Mouse (Mus musculus): ENCODE results near the gene Gm4302. TPM values are rescaled to one million over a fixed set of nuclear protein-coding genes. Genes with fewer than 3 reads are reported as not detected.
"Not testable (repeated sequence)": the region's sequence is repeated elsewhere in the genome, so short reads cannot be mapped to it uniquely, and the experiment has no call there.

Gm4302 gene
- not detected in 2 replicates for polyA plus RNA-seq (2015; fragmentation: Nextera tagmentation; extraction: Ambion mirVana)

GRCm38 (mm10) chr10:100340536-100340935, at the start of gene Gm4302:
Gene Gm4302, plus strand, starts transcription at chr10:100340836.
- H3K9me3 ChIP-seq (ENCODE audit: control insufficient read depth, low read length); H3K27ac ChIP-seq (ENCODE audit: low read length); H3K36me3 ChIP-seq (ENCODE audit: control insufficient read depth, insufficient read depth, low read length); H3K4me2 ChIP-seq (ENCODE audit: low read depth, low read length); H3K4me3 ChIP-seq (ENCODE audit: low read length); ATAC-seq; H3K9ac ChIP-seq (ENCODE audit: low read depth, low read length); H3K4me1 ChIP-seq (ENCODE audit: control insufficient read depth, insufficient read depth, low read length); H3K27me3 ChIP-seq (replicated peaks; ENCODE audit: control insufficient read depth, insufficient read depth, low read length): not testable (repeated sequence)
- WGBS = no CpG with 5 or more reads among the region's 3 CpGs

GRCm38 (mm10) chr10:100296105-100296504, 44.5 kb upstream of the Gm4302 start:
- H3K36me3 ChIP-seq (ENCODE audit: control insufficient read depth, insufficient read depth, low read length) = no peaks in the 10 kb centered on the region
- H3K27ac ChIP-seq (ENCODE audit: low read length) = no peak overlapping the region
- no peaks in the 10 kb centered on the region for H3K4me1 ChIP-seq (ENCODE audit: control insufficient read depth, insufficient read depth, low read length)
- no peak overlapping the region for H3K4me2 ChIP-seq (ENCODE audit: low read depth, low read length)
- 83% methylated on average over 2 of the region's 2 CpGs for WGBS
- H3K9me3 ChIP-seq (ENCODE audit: control insufficient read depth, low read length) = no peaks in the 10 kb centered on the region
- no peaks in the 10 kb centered on the region for H3K27me3 ChIP-seq (replicated peaks; ENCODE audit: control insufficient read depth, insufficient read depth, low read length)
- no peak overlapping the region for H3K9ac ChIP-seq (ENCODE audit: low read depth, low read length)
- H3K4me3 ChIP-seq (ENCODE audit: low read length) = no peak overlapping the region
- ATAC-seq = no peak

DNA sequence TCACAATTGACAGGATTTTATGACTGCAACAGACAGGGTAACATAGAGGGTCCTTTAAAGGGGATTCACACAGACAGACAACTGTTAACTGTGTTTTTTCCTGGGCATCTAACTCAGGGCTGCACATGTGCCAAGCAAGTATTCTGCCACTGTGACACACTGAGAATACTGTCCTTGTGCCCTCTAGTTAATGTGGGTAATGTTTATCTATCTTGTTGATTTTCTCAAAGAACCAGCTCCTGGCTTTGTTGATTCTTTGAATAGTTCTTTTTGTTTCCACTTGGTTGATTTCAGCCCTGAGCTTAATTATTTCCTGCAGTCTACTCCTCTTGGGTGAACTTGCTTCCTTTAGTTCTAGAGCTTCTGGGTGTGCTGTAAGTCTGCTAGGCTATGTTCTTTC, 40.5 kb upstream of the Gm4302 start:
- not testable (repeated sequence) for H3K9ac ChIP-seq (ENCODE audit: low read depth, low read length); H3K36me3 ChIP-seq (ENCODE audit: control insufficient read depth, insufficient read depth, low read length); H3K27ac ChIP-seq (ENCODE audit: low read length); H3K4me1 ChIP-seq (ENCODE audit: control insufficient read depth, insufficient read depth, low read length); H3K4me2 ChIP-seq (ENCODE audit: low read depth, low read length); ATAC-seq; H3K4me3 ChIP-seq (ENCODE audit: low read length); H3K9me3 ChIP-seq (ENCODE audit: control insufficient read depth, low read length); H3K27me3 ChIP-seq (replicated peaks; ENCODE audit: control insufficient read depth, insufficient read depth, low read length)

DNA sequence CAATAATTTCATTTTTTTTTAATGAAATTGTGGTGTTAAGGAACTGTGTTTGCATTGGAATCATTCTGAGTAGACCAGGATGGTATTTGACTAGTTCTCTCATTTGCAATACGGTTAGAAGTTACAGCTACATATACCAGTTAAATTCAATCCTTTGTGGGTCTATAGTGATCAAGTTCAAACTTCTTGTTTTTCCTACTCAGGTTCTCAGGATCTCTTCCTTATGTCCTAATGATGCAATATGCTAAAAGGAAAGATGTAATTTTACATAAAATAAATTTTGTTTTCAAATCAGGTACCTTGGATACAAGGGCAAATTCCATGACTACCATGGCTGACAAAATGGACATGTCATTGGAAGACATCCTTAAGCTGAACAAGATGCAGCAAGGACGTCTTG, 5.3 kb upstream of the Gm4302 start, which contains the start of gene Gm4301:
Gene Gm4301, plus strand, starts transcription at position 301 of the 400 bp plus-strand sequence.
- not testable (repeated sequence) for H3K27me3 ChIP-seq (replicated peaks; ENCODE audit: control insufficient read depth, insufficient read depth, low read length); ATAC-seq; H3K27ac ChIP-seq (ENCODE audit: low read length); H3K9ac ChIP-seq (ENCODE audit: low read depth, low read length); H3K9me3 ChIP-seq (ENCODE audit: control insufficient read depth, low read length); H3K4me1 ChIP-seq (ENCODE audit: control insufficient read depth, insufficient read depth, low read length); H3K4me3 ChIP-seq (ENCODE audit: low read length); H3K4me2 ChIP-seq (ENCODE audit: low read depth, low read length); H3K36me3 ChIP-seq (ENCODE audit: control insufficient read depth, insufficient read depth, low read length)
- WGBS = no CpG with 5 or more reads among the region's 2 CpGs

GRCm38 (mm10) chr10:100345672-100346071, 5.0 kb downstream of the Gm4302 start, which contains the start of gene Gm4303:
Gene Gm4303, plus strand, starts transcription at chr10:100345972.
- not testable (repeated sequence) for H3K27ac ChIP-seq (ENCODE audit: low read length); H3K4me3 ChIP-seq (ENCODE audit: low read length); H3K9me3 ChIP-seq (ENCODE audit: control insufficient read depth, low read length); ATAC-seq; H3K36me3 ChIP-seq (ENCODE audit: control insufficient read depth, insufficient read depth, low read length); H3K4me2 ChIP-seq (ENCODE audit: low read depth, low read length); H3K27me3 ChIP-seq (replicated peaks; ENCODE audit: control insufficient read depth, insufficient read depth, low read length); H3K9ac ChIP-seq (ENCODE audit: low read depth, low read length); H3K4me1 ChIP-seq (ENCODE audit: control insufficient read depth, insufficient read depth, low read length)
- no CpG with 5 or more reads among the region's 3 CpGs for WGBS

- not testable (repeated sequence) for ATAC-seq; H3K27me3 ChIP-seq (replicated peaks; ENCODE audit: control insufficient read depth, insufficient read depth, low read length); H3K9me3 ChIP-seq (ENCODE audit: control insufficient read depth, low read length); H3K27ac ChIP-seq (ENCODE audit: low read length); H3K4me2 ChIP-seq (ENCODE audit: low read depth, low read length); H3K36me3 ChIP-seq (ENCODE audit: control insufficient read depth, insufficient read depth, low read length); H3K4me3 ChIP-seq (ENCODE audit: low read length); H3K9ac ChIP-seq (ENCODE audit: low read depth, low read length); H3K4me1 ChIP-seq (ENCODE audit: control insufficient read depth, insufficient read depth, low read length)
- no CpG with 5 or more reads among the region's 3 CpGs for WGBS
These were observed 10.2 kb downstream of the Gm4302 start, which contains the start of gene Gm4305 for GRCm38 (mm10) chr10:100350793-100351192. Gene Gm4305, plus strand, starts transcription at chr10:100351093.

- 48% methylated on average over 1 of the region's 2 CpGs for WGBS
- not testable (repeated sequence) for H3K9ac ChIP-seq (ENCODE audit: low read depth, low read length); H3K4me2 ChIP-seq (ENCODE audit: low read depth, low read length); H3K4me1 ChIP-seq (ENCODE audit: control insufficient read depth, insufficient read depth, low read length); H3K4me3 ChIP-seq (ENCODE audit: low read length); H3K9me3 ChIP-seq (ENCODE audit: control insufficient read depth, low read length); ATAC-seq; H3K27ac ChIP-seq (ENCODE audit: low read length); H3K27me3 ChIP-seq (replicated peaks; ENCODE audit: control insufficient read depth, insufficient read depth, low read length); H3K36me3 ChIP-seq (ENCODE audit: control insufficient read depth, insufficient read depth, low read length)
These were observed 16.2 kb downstream of the Gm4302 start for GRCm38 (mm10) chr10:100356841-100357240.

- not testable (repeated sequence) for H3K27ac ChIP-seq (ENCODE audit: low read length); H3K9ac ChIP-seq (ENCODE audit: low read depth, low read length); ATAC-seq; H3K4me3 ChIP-seq (ENCODE audit: low read length); H3K4me1 ChIP-seq (ENCODE audit: control insufficient read depth, insufficient read depth, low read length); H3K36me3 ChIP-seq (ENCODE audit: control insufficient read depth, insufficient read depth, low read length); H3K4me2 ChIP-seq (ENCODE audit: low read depth, low read length); H3K9me3 ChIP-seq (ENCODE audit: control insufficient read depth, low read length); H3K27me3 ChIP-seq (replicated peaks; ENCODE audit: control insufficient read depth, insufficient read depth, low read length)
- WGBS = no CpG with 5 or more reads among the region's 3 CpGs
These were observed 20.4 kb downstream of the Gm4302 start, which contains the start of gene Gm4307 for GRCm38 (mm10) chr10:100361038-100361437. Gene Gm4307, plus strand, starts transcription at chr10:100361338.

DNA sequence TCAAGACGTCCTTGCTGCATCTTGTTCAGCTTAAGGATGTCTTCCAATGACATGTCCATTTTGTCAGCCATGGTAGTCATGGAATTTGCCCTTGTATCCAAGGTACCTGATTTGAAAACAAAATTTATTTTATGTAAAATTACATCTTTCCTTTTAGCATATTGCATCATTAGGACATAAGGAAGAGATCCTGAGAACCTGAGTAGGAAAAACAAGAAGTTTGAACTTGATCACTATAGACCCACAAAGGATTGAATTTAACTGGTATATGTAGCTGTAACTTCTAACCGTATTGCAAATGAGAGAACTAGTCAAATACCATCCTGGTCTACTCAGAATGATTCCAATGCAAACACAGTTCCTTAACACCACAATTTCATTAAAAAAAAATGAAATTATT, 41.8 kb downstream of the Gm4302 start, which contains the start of gene Gm4312:
Gene Gm4312, minus strand, starts transcription at position 101 of the 400 bp plus-strand sequence.
- H3K4me2 ChIP-seq (ENCODE audit: low read depth, low read length); H3K9me3 ChIP-seq (ENCODE audit: control insufficient read depth, low read length); H3K4me1 ChIP-seq (ENCODE audit: control insufficient read depth, insufficient read depth, low read length); H3K27me3 ChIP-seq (replicated peaks; ENCODE audit: control insufficient read depth, insufficient read depth, low read length); H3K9ac ChIP-seq (ENCODE audit: low read depth, low read length); H3K27ac ChIP-seq (ENCODE audit: low read length); ATAC-seq; H3K36me3 ChIP-seq (ENCODE audit: control insufficient read depth, insufficient read depth, low read length); H3K4me3 ChIP-seq (ENCODE audit: low read length): not testable (repeated sequence)
- no CpG with 5 or more reads among the region's 2 CpGs for WGBS
